ENCODE assay signal across 8 mouse cellular contexts in the genomic region with DNA sequence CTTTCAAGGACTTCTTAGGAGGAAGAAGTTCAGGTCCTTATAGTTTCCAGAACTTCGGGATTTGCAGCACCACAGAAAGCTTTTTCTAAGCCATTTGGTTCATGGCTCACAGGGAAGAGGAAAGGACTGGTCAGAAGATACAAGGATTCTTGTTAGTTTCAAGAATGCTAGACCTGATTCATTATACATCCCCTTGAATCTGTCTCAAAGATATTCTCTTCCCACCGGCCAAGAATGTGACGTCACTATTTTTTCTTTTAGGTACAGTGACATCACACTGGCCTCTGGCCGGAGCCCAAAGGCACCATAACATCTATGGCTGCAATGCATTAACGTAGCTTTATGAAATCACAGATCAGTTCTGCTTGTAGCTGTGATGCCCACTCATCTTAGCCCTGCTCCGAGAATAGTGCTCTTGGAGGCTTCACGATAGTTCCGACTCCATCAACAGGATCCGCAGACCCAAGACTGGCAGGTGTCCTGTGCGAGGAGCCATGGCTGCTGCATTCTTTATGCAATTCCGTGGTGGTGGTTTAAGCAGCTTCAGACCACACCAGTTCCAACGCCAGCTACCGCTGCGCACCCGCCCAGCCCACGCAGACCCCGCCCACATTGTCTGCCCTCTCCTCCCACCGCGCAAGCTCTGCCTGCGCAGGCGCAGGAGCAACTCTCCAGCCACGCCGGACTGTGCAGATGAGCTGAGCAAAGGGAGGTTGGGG. TPM values are rescaled to one million over a fixed set of nuclear protein-coding genes. Genes with fewer than 3 reads are reported as not detected.
A peak's percentile ranks its signal among the peaks of the same experiment; 100 is the strongest.
DNase-seq lines count a peak whose midpoint lies in the region; ATAC-seq and TF ChIP-seq lines count a peak whose summit lies in the region.

No protein-coding gene starts in this region.

- no peaks in the 10 kb centered on the region for H3K9me3 ChIP-seq in ES-Bruce4 (replicated peaks; ENCODE audit: control insufficient read depth, insufficient read depth, low read length, poor library complexity, severe bottlenecking)
- H3K9me3 ChIP-seq in forebrain, embryonic 12.5 days, result no peaks in the 10 kb centered on the region
- no peaks in the 10 kb centered on the region for H3K9me3 ChIP-seq in heart, postnatal 0 days (replicated peaks; ENCODE audit: control insufficient read depth, low read length)
- no peaks in the 10 kb centered on the region for H3K9me3 ChIP-seq in stomach, postnatal 0 days (ENCODE audit: control insufficient read depth, low read length)

- H3K9ac ChIP-seq in ES-Bruce4 (ENCODE audit: low read depth, poor library complexity, severe bottlenecking), result no peak overlapping the region
- peak overlapping the region; percentile 33; the same call in 1 of the 2 replicates for H3K9ac ChIP-seq in forebrain, embryonic 12.5 days
- H3K9ac ChIP-seq in heart, postnatal 0 days (replicated peaks; ENCODE audit: low read depth, low read length), result peak overlapping the region; percentile 13; the same call in 1 of the 2 replicates
- H3K9ac ChIP-seq in stomach, postnatal 0 days (ENCODE audit: low read length), result peak overlapping the region; percentile 41

- under 1% methylated on average over 23 of the region's 23 CpGs for WGBS in forebrain, embryonic 12.5 days
- 3% methylated on average over 23 of the region's 23 CpGs for WGBS in heart, postnatal 0 days
- WGBS in stomach, postnatal 0 days, result 1% methylated on average over 23 of the region's 23 CpGs

- H3K4me2 ChIP-seq in forebrain, embryonic 12.5 days, result peak overlapping the region; percentile 67
- peak overlapping the region; percentile 64 for H3K4me2 ChIP-seq in heart, postnatal 0 days (ENCODE audit: low read depth, low read length)
- H3K4me2 ChIP-seq in stomach, postnatal 0 days (replicated peaks; ENCODE audit: low read depth), result peak overlapping the region; percentile 59

- H3K4me3 ChIP-seq in ES-Bruce4 (ENCODE audit: low read depth, low read length), result peak overlapping the region; percentile 57
- H3K4me3 ChIP-seq in forebrain, embryonic 12.5 days (replicated peaks), result peak overlapping the region; percentile 38
- peak overlapping the region; percentile 44 for H3K4me3 ChIP-seq in heart, postnatal 0 days (ENCODE audit: low read depth, low read length)
- H3K4me3 ChIP-seq in stomach, postnatal 0 days (ENCODE audit: low read depth, low read length), result peak overlapping the region; percentile 36

- ATAC-seq in forebrain, embryonic 12.5 days (ENCODE audit: low FRiP score), result peak; percentile 96
- ATAC-seq in heart, postnatal 0 days (ENCODE audit: insufficient read depth, low read depth), result peak; percentile 81
- ATAC-seq in stomach, postnatal 0 days (ENCODE audit: low FRiP score, low TSS enrichment), result peak; percentile 94
- no peak for ATAC-seq in megakaryocyte-erythroid progenitor cell, adult 5-6 weeks (replicated peaks; ENCODE audit: low FRiP score, low TSS enrichment, poor library complexity, severe bottlenecking)

- H3K27me3 ChIP-seq in ES-Bruce4 (ENCODE audit: control insufficient read depth, insufficient read depth, low read length, poor library complexity, severe bottlenecking), result peaks cover 23% of the 10 kb centered on the region
- peaks cover 52% of the 10 kb centered on the region for H3K27me3 ChIP-seq in forebrain, embryonic 12.5 days
- H3K27me3 ChIP-seq in heart, postnatal 0 days (ENCODE audit: control insufficient read depth, insufficient read depth, low read length), result peaks cover 47% of the 10 kb centered on the region
- H3K27me3 ChIP-seq in stomach, postnatal 0 days (ENCODE audit: control insufficient read depth, insufficient read depth, low read length), result peaks cover 5% of the 10 kb centered on the region; the same call in 1 of the 2 replicates

- no peaks in the 10 kb centered on the region for H3K36me3 ChIP-seq in ES-Bruce4 (ENCODE audit: control insufficient read depth, insufficient read depth, low read length, poor library complexity, severe bottlenecking)
- no peaks in the 10 kb centered on the region for H3K36me3 ChIP-seq in forebrain, embryonic 12.5 days (replicated peaks)
- no peaks in the 10 kb centered on the region for H3K36me3 ChIP-seq in heart, postnatal 0 days (replicated peaks; ENCODE audit: control insufficient read depth, insufficient read depth, low read length)
- no peaks in the 10 kb centered on the region for H3K36me3 ChIP-seq in stomach, postnatal 0 days (ENCODE audit: control insufficient read depth, insufficient read depth, low read length)

- TF ChIP-seq POLR2A in ES-Bruce4 (IDR thresholded peaks at IDR 0.05; ENCODE audit: insufficient read depth, low read length), result no peak

- DNase-seq in adrenal gland, postnatal 10 days, result peak; percentile 82
- DNase-seq in heart, postnatal 0 days (ENCODE audit: low spot score), result peak; percentile 69
- DNase-seq in kidney, postnatal 14 days, result peak; percentile 79
- DNase-seq in lung, postnatal 4 days, result peak; percentile 83 to 87
- DNase-seq in stomach, postnatal 0 days (ENCODE audit: low spot score), result peak; percentile 84

- no peaks in the 10 kb centered on the region for H3K4me1 ChIP-seq in ES-Bruce4 (ENCODE audit: control insufficient read depth, insufficient read depth, low read length)
- peaks cover 12% of the 10 kb centered on the region for H3K4me1 ChIP-seq in forebrain, embryonic 12.5 days
- peaks cover 3% of the 10 kb centered on the region; the same call in 1 of the 2 replicates for H3K4me1 ChIP-seq in heart, postnatal 0 days (ENCODE audit: control insufficient read depth, insufficient read depth)
- no peaks in the 10 kb centered on the region for H3K4me1 ChIP-seq in stomach, postnatal 0 days (replicated peaks; ENCODE audit: control insufficient read depth, insufficient read depth)

- TF ChIP-seq CTCF in ES-Bruce4 (IDR thresholded peaks at IDR 0.05; ENCODE audit: low read depth, low read length), result no peak
- TF ChIP-seq CTCF in heart, postnatal 0 days (IDR thresholded peaks at IDR 0.05; ENCODE audit: low read depth), result no peak
- peak; percentile 34; the same call in 1 of the 2 replicates for TF ChIP-seq CTCF in stomach, postnatal 0 days (IDR thresholded peaks at IDR 0.05; ENCODE audit: low read depth)

- TF ChIP-seq EP300 in ES-Bruce4 (IDR thresholded peaks at IDR 0.05; ENCODE audit: insufficient read depth, low read depth, low read length), result no peak
- TF ChIP-seq EP300 in heart, postnatal 0 days (IDR thresholded peaks at IDR 0.05; ENCODE audit: low read depth), result no peak
- TF ChIP-seq EP300 in stomach, postnatal 0 days (optimal IDR thresholded peaks at IDR 0.05), result no peak

- H3K27ac ChIP-seq in ES-Bruce4 (ENCODE audit: insufficient read depth, low read length), result no peak overlapping the region
- no peak overlapping the region for H3K27ac ChIP-seq in forebrain, embryonic 12.5 days
- no peak overlapping the region for H3K27ac ChIP-seq in heart, postnatal 0 days (ENCODE audit: low read depth)
- H3K27ac ChIP-seq in stomach, postnatal 0 days (replicated peaks), result 0 out of 2 replicates have a peak overlapping the region, but pooled peaks have one; percentile 4

RNA-seq across cellular contexts. Expression of a gene that starts 14.6 kb away (rescaled TPM):
- not detected in 2 replicates for polyA plus RNA-seq in ES-Bruce4 (2011; ENCODE audit: insufficient read depth, insufficient read length, low read depth, missing spikeins)
- total RNA-seq in adrenal gland, postnatal 10 days (2021), result 10 to 100 TPM in 1 of 2 experiments, 1 to 10 TPM in 1; 5.6 to 10.8 TPM
- polyA plus RNA-seq in forebrain, embryonic 12.5 days (2016; fragmentation: Nextera tagmentation; extraction: Ambion mirVana), result 6.5 and 9.0 TPM in 2 replicates
- total RNA-seq in heart, postnatal 0 days (2014; rRNA removed; ENCODE audit: low replicate concordance), result 18.7 and 28.1 TPM in 2 replicates
- 3.1 and 5.1 TPM in 2 replicates for polyA plus RNA-seq in heart, postnatal 0 days (2015; fragmentation: Nextera tagmentation; extraction: Ambion mirVana)
- 17.0 and 18.5 TPM in 2 replicates for polyA plus RNA-seq in stomach, postnatal 0 days (2015; fragmentation: Nextera tagmentation; extraction: Ambion mirVana)
- not detected in 2 replicates for total RNA-seq in megakaryocyte-erythroid progenitor cell, adult 5-6 weeks (2014; fragmentation: Nextera tagmentation)
- total RNA-seq in megakaryocyte-erythroid progenitor cell, adult 5-6 weeks (2017), result not detected in 2 replicates
